Mouse (Mus musculus) limb, embryonic 14.5 days (tissue): ENCODE measurements around the gene Trank1. TPM values are rescaled to one million over a fixed set of nuclear protein-coding genes. Genes with fewer than 3 reads are reported as not detected.

Experiments used
- ATAC-seq: fragments of 200-750 bp; cut with Nextera tagmentation; 2 replicates; pipeline ENCODE4 v1.8.0; 2017; ENCODE audit warnings: low read depth, moderate number of reproducible peaks, moderate TSS enrichment; ENCODE audit not compliant: low FRiP score
- DNase-seq: peaks from one replicate; pipeline ENCODE4 v3.0.0-alpha.2; 2015; ENCODE audit warnings: low spot score
- H3K27ac ChIP-seq: fragments of 300-500 bp; sonication (generic); replicated peaks from 2 replicates; pipeline ENCODE4 v1.5.1; 2014; ENCODE audit warnings: low read depth, mild to moderate bottlenecking, low read length, moderate library complexity, mixed read lengths
- H3K27me3 ChIP-seq: fragments of 300-500 bp; sonication (generic); 2 replicates; pipeline ENCODE4 v1.6.1; 2014; ENCODE audit warnings: low read length, mixed read lengths; ENCODE audit not compliant: control insufficient read depth, insufficient read depth
- H3K36me3 ChIP-seq: fragments of 300-500 bp; sonication (generic); 2 replicates; pipeline ENCODE4 v1.6.1; 2014; ENCODE audit warnings: mild to moderate bottlenecking, low read length, moderate library complexity, mixed read lengths; ENCODE audit not compliant: control insufficient read depth, insufficient read depth
- H3K4me1 ChIP-seq: fragments of 300-500 bp; sonication (generic); 2 replicates; pipeline ENCODE4 v1.6.1; 2014; ENCODE audit warnings: antibody characterized with exemption, low read length, mixed read lengths; ENCODE audit not compliant: control insufficient read depth, insufficient read depth
- H3K4me2 ChIP-seq: fragments of 300-500 bp; sonication (generic); replicated peaks from 2 replicates; pipeline ENCODE4 v1.6.1; 2014; ENCODE audit warnings: low read depth, mild to moderate bottlenecking, low read length, moderate library complexity; ENCODE audit not compliant: severe bottlenecking
- H3K4me3 ChIP-seq: fragments of 300-500 bp; sonication (generic); replicated peaks from 2 replicates; pipeline ENCODE4 v1.5.1; 2014; ENCODE audit warnings: low read length
- H3K9ac ChIP-seq: fragments of 300-500 bp; sonication (generic); 2 replicates; pipeline ENCODE4 v1.6.1; 2014; ENCODE audit warnings: mild to moderate bottlenecking, low read depth, low read length, moderate library complexity; ENCODE audit not compliant: severe bottlenecking
- H3K9me3 ChIP-seq: fragments of 300-500 bp; sonication (generic); 2 replicates; pipeline ENCODE4 v1.6.1; 2016; ENCODE audit warnings: low read length; ENCODE audit not compliant: control insufficient read depth
- POLR2A ChIP-seq: fragments of 200-500 bp; IDR thresholded peaks from 2 replicates; pipeline ENCODE4 v1.8.0; 2012; ENCODE audit warnings: inconsistent platforms, mild to moderate bottlenecking, moderate library complexity, borderline replicate concordance; ENCODE audit not compliant: insufficient read depth, insufficient read length; ENCODE audit errors: extremely low read depth
- WGBS: fragments of 180-500 bp; shearing (Covaris S2); extraction: QIAGEN DNeasy Blood & Tissue Kit; methylation state at CpG from one replicate; pipeline ENCODE4 v1.1.7; 2014; 5-methylcytosine and 5-hydroxymethylcytosine counted together
- polyA plus RNA-seq, 2 experiments: library from polyadenylated mRNA; depleted of rRNA in 1 of 2; stranded (reverse) in 1 of 2; unstranded in 1 of 2; fragments of >200 nt; fragmentation: Nextera tagmentation in 1 of 2; extraction: Ambion mirVana in 1 of 2; gene quantifications; 2 replicates each; pipeline versions ENCODE4 v1.2.1 to v1.2.3; 2012 to 2014

The Trank1 gene
- polyA plus RNA-seq, 2 experiments = 0.83 to 1.2 TPM

DNA sequence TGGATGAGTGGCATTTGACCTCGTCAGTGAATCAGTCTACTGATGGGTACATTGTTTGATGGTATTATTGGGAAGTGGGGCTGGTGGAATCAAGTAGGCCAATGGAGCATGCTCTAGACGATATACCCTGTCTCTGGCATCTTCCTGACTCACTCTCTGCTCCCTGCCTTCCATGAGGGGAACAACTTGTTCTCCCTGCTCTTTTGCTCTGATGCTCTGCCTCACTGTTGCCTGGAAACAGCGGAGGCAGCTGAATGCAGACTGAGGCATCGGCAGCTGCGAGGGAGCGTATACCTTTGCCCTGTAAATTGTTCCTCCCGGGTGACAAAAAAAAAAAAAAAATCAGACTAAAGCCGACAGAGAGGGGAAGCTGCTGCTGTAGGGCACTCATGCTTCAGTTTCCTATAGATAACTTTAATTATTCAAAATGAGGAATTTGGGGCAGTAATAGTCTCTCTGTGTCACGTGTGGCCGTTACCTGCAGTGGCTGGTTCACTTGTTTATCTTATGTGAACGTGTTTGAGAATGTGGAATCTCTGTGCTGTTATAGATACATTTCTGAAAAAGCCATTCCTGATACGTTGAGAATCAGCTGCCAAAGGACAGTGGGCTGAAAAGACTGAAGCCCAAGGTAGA is 9.2 kb upstream of the Trank1 start:
- 75% methylated on average over 12 of the region's 12 CpGs for WGBS
- Histone ChIP-seq H3K4me2 (no peak overlapping the region), H3K9ac (no peak overlapping the region), H3K4me3 (no peak overlapping the region), H3K4me1 (no peaks in the 10 kb centered on the region), H3K9me3 (no peaks in the 10 kb centered on the region), H3K36me3 (no peaks in the 10 kb centered on the region), H3K27ac (no peak overlapping the region), H3K27me3 (no peaks in the 10 kb centered on the region)
- no peak for ATAC-seq
- no peak for DNase-seq
- TF ChIP-seq POLR2A = no peak

- Histone ChIP-seq H3K4me3 (no peak overlapping the region), H3K27ac (no peak overlapping the region), H3K4me2 (no peak overlapping the region), H3K4me1 (no peaks in the 10 kb centered on the region), H3K9ac (no peak overlapping the region), H3K36me3 (no peaks in the 10 kb centered on the region), H3K9me3 (no peaks in the 10 kb centered on the region), H3K27me3 (no peaks in the 10 kb centered on the region)
- whole genome bisulfite sequencing = 93% methylated on average over 6 of the region's 6 CpGs
- DNase-seq (no peak), ATAC-seq (no peak)
- TF ChIP-seq POLR2A = no peak
These were observed 7.5 kb upstream of the Trank1 start for GRCm38 (mm10) chr9:111304036-111304435.

GRCm38 (mm10) chr9:111306142-111306541 is 5.4 kb upstream of the Trank1 start:
- H3K4me1 ChIP-seq = 0 out of 2 replicates have a peak, but pooled peaks cover 1% of the 10 kb centered on the region
- H3K9me3 ChIP-seq = peaks cover 13% of the 10 kb centered on the region; the same call in 1 of the 2 replicates
- H3K4me2 ChIP-seq = no peak overlapping the region
- ATAC-seq (no peak), DNase-seq (no peak)
- no peak overlapping the region for H3K27ac ChIP-seq
- no peak overlapping the region for H3K4me3 ChIP-seq
- H3K36me3 ChIP-seq = no peaks in the 10 kb centered on the region
- WGBS = 65% methylated on average over 7 of the region's 7 CpGs
- TF ChIP-seq POLR2A = no peak
- H3K27me3 ChIP-seq = peaks cover 18% of the 10 kb centered on the region
- no peak overlapping the region for H3K9ac ChIP-seq

DNA sequence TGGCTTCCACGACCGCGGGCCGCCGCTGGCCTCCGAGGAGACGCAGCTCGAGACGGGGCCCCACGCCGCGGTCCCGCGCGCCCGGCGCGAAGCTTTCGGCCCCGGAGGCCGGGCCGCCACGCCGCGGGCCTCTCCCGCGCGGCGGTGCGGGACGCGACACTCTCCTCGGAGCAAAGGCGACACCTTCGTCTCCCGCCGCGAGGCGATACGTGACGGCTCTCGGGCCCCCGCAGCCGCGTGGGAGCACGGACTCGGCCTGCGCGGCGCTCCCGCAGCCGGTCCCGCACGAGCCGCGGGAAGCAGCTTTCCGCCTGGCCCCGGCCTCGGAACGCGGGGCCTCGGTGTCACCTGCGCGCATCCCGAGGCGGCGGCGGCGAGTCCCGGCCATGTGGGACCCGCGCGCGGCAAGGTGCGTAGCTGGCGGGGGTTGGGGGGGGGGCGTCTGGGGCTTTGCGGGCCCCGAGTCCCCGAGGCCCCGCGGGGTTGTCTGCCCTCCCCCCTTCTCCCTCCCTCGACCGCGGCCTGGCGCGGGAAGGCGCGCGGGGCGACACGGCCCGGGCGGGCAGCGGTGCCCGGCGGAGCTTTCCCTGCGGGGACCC is 403 bp downstream of the Trank1 start:
- no peak for DNase-seq
- peak overlapping the region; percentile 47 for H3K9ac ChIP-seq

GRCm38 (mm10) chr9:111312442-111313141 is 1.1 kb downstream of the Trank1 start:
- Histone ChIP-seq H3K4me1 (0 out of 2 replicates have a peak, but pooled peaks cover 6% of the 10 kb centered on the region), H3K36me3 (no peaks in the 10 kb centered on the region), H3K4me2 (peak overlapping the region; percentile 89), H3K27ac (no peak overlapping the region), H3K4me3 (peak overlapping the region; percentile 51), H3K27me3 (peaks cover 55% of the 10 kb centered on the region), H3K9me3 (peaks cover 14% of the 10 kb centered on the region; the same call in 1 of the 2 replicates), H3K9ac (peak overlapping the region; percentile 47)
- TF ChIP-seq POLR2A = no peak
- ATAC-seq (peak; percentile 34; the same call in 1 of the 2 replicates), DNase-seq (no peak)
- under 1% methylated on average over 35 of the region's 59 CpGs for WGBS

More for the DNA sequence above, 403 bp downstream of the Trank1 start:
- WGBS = 6% methylated on average over 21 of the region's 98 CpGs
- peaks cover 14% of the 10 kb centered on the region; the same call in 1 of the 2 replicates for H3K9me3 ChIP-seq
- H3K4me1 ChIP-seq = 0 out of 2 replicates have a peak, but pooled peaks cover 6% of the 10 kb centered on the region
- H3K4me2 ChIP-seq = peak overlapping the region; percentile 89
- peaks cover 55% of the 10 kb centered on the region for H3K27me3 ChIP-seq
- no peak for TF ChIP-seq POLR2A
- H3K27ac ChIP-seq = no peak overlapping the region
- peak; percentile 26; the same call in 1 of the 2 replicates for ATAC-seq
- H3K4me3 ChIP-seq = peak overlapping the region; percentile 51
- no peaks in the 10 kb centered on the region for H3K36me3 ChIP-seq
